Mouse (Mus musculus) cerebellum, adult 2 months (tissue): ENCODE measurements around the gene Serping1. TPM values are rescaled to one million over a fixed set of nuclear protein-coding genes. Genes with fewer than 3 reads are reported as not detected.

ENCODE experiments used
- DNase-seq, 2 experiments: peaks; one replicate each; pipeline ENCODE4 v3.0.0; 2021
- H3K27ac ChIP-seq: fragments of 200-500 bp; 2 replicates; pipeline ENCODE4 v1.5.1; 2012; ENCODE audit warnings: low read length, control low read depth, inconsistent platforms; ENCODE audit not compliant: insufficient read depth
- H3K27me3 ChIP-seq: fragments of 200-500 bp; 2 replicates; pipeline ENCODE4 v1.6.1; 2012; ENCODE audit warnings: inconsistent platforms, mild to moderate bottlenecking, low read length, moderate library complexity; ENCODE audit not compliant: control insufficient read depth, insufficient read depth
- H3K4me1 ChIP-seq: fragments of 200-500 bp; 2 replicates; pipeline ENCODE4 v1.6.1; 2011; ENCODE audit warnings: low read length; ENCODE audit not compliant: control insufficient read depth, insufficient read depth
- H3K4me3 ChIP-seq: fragments of 200-500 bp; replicated peaks from 2 replicates; pipeline ENCODE3; 2011; ENCODE audit warnings: mild to moderate bottlenecking, low read depth, low read length, control low read depth; ENCODE audit not compliant: insufficient read depth
- CTCF ChIP-seq: fragments of 200-500 bp; IDR thresholded peaks from 2 replicates; pipeline ENCODE4 v1.5.1; 2011; ENCODE audit warnings: low read depth, mild to moderate bottlenecking, control low read depth, low read length, moderate library complexity, borderline replicate concordance; ENCODE audit not compliant: insufficient read depth
- POLR2A ChIP-seq: fragments of 200-500 bp; IDR thresholded peaks from 2 replicates; pipeline ENCODE4 v1.6.1; 2011; ENCODE audit warnings: low read length, control low read depth, borderline replicate concordance; ENCODE audit not compliant: insufficient read depth
- WGBS: fragments of 180-500 bp; shearing (Covaris S2); methylation state at CpG from one replicate; pipeline ENCODE4 v1.1.7; 2018; 5-methylcytosine and 5-hydroxymethylcytosine counted together
- polyA plus RNA-seq: library from polyadenylated mRNA; depleted of rRNA; stranded (reverse); fragments of >200 nt; gene quantifications from 2 replicates; pipeline ENCODE4 v1.2.3, GENCODE M21; 2012

Serping1 gene
- polyA plus RNA-seq, 1 experiment = 19.6 TPM

DNA sequence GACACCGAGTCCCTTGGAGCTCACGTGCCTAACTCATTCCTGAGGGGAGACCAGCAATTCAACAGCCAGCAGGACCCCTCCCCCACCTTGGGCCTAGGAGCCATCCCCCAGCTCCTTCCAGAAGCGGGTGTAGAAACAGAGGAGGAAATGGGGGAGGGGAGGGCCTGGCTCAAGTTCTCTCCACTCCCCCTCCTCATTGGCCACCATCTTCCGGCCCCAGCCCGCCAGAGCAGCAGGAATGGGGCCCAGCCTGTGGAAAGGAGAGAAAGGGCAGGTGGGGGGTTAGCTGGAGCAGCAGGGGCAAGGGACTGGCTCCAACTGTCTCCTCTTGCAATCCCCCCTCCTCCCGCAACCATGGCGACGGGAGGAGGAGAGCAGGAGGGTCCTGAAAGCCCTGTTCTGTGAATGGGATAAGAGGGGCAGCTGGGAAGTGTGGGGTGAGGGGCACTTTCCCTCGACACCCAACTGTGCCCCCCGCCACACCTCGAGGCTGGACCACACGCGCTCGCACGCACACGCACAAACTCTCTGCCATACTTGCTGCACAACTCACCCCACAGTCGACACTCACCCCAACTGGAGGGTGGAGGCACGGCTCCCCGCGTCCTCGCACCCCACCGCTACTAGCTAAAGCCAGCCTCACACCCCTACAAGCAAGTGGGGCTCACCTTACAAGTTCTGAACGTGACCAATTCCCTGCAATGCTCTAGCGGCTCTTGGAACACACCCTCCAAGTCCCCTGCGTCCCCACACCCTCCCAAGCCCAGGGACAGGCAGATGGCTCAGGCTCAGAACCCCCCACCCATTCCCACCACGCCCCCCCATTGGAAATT, 32.6 kb downstream of the Serping1 start:
- DNase-seq = peak; percentile 29 to 44
- H3K27me3 ChIP-seq = no peaks in the 10 kb centered on the region

DNA sequence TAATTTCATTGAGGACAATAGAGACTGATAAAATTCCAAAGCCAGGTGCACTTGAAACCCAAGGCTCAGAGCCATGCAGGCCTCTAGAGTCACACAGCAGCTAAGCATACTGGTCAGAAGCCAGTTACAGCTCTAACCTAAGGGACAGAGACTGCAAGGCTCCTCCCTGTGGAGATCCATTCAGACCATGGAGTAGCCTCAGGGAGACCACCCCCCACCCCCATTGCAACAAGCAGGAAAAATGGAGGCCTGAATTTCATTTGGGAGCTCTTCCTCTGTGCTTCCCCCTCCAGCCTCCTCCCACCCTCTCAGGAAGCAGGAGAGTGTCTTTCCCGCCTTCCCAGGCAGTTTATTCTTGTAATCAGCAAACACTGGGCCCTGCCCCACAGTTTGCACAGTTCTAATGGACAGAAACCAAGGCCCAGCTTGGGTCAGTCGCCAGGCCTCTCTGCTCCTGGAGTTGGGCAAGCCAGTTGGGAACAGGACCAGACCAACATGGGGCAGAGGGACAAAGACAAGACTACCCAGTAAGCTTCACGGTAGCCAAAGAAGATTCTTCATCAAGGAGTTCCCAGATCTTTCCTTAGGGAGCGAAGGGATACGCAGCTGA, 33.3 kb downstream of the Serping1 start:
- DNase-seq = peak; percentile 35 to 38
- Histone ChIP-seq H3K4me3 (no peak overlapping the region), H3K27ac (no peak overlapping the region), H3K4me1 (peaks cover 15% of the 10 kb centered on the region; the same call in 1 of the 2 replicates), H3K27me3 (no peaks in the 10 kb centered on the region)
- TF ChIP-seq CTCF = no peak
- no peak for TF ChIP-seq POLR2A
- WGBS = 47% methylated on average over 5 of the region's 5 CpGs

More for the DNA sequence above, 32.6 kb downstream of the Serping1 start:
- Histone ChIP-seq H3K27ac (no peak overlapping the region), H3K4me3 (peak overlapping the region; percentile 81), H3K4me1 (peaks cover 9% of the 10 kb centered on the region; the same call in 1 of the 2 replicates)
- WGBS = 5% methylated on average over 26 of the region's 26 CpGs
- TF ChIP-seq POLR2A (0 out of 2 replicates have a peak, but pooled peaks have one; percentile 12), CTCF (no peak)

GRCm38 (mm10) chr2:84740608-84741333, 34.5 kb downstream of the Serping1 start:
- TF ChIP-seq POLR2A (no peak), CTCF (peak; percentile 3; the same call in 1 of the 2 replicates)
- 64% methylated on average over 15 of the region's 15 CpGs for WGBS
- Histone ChIP-seq H3K4me1 (peaks cover 23% of the 10 kb centered on the region; the same call in 1 of the 2 replicates), H3K27ac (no peak overlapping the region), H3K4me3 (no peak overlapping the region), H3K27me3 (no peaks in the 10 kb centered on the region)
- DNase-seq = no peak

DNA sequence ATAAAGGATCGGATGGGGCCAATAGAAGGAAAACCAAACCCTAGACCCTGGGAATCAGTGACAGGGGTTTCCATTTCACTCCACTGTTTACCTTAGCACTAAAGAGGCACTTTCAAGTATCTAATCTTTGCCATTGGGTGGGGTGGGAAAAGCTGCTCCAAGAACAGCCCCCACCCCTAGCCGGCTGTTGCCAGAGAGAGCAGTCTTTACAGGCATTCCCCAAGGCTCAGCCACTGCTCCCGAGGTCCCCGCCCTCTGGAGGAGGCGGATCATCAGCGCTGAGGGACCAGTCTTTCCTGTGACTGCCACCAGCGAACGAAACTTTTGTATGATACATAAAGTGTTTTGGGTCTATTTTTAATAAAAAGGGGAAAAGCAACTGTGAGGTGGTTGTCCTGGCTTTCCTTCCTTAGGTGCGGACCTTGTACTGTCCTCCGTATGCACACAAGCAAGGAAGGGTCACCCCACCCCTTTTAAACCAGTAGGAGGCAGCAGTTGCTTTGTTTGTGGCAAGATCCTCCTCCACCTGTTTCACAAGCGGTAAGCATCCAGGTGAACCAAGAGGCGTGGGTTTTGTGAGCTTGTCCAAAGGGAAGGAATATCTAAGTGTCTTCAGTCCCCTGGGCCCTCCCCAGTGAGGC, 36.9 kb downstream of the Serping1 start:
- TF ChIP-seq POLR2A = no peak
- peak; percentile 36; the same call in 1 of the 2 replicates for TF ChIP-seq CTCF
- Histone ChIP-seq H3K27me3 (no peaks in the 10 kb centered on the region), H3K4me1 (peaks cover 26% of the 10 kb centered on the region; the same call in 1 of the 2 replicates), H3K4me3 (no peak overlapping the region), H3K27ac (no peak overlapping the region)
- WGBS = 37% methylated on average over 12 of the region's 12 CpGs
- DNase-seq = peak in 1 of 2 experiments; percentile 39

- no peak for TF ChIP-seq CTCF
- no peak for TF ChIP-seq POLR2A
- Histone ChIP-seq H3K27me3 (no peaks in the 10 kb centered on the region), H3K27ac (no peak overlapping the region), H3K4me3 (no peak overlapping the region), H3K4me1 (peaks cover 20% of the 10 kb centered on the region; the same call in 1 of the 2 replicates)
- 30% methylated on average over 8 of the region's 8 CpGs for WGBS
- no peak for DNase-seq
Observed at GRCm38 (mm10) chr2:84737451-84737925, 37.8 kb downstream of the Serping1 start.

GRCm38 (mm10) chr2:84736312-84737161, 38.7 kb downstream of the Serping1 start:
- H3K4me1 ChIP-seq = peaks cover 20% of the 10 kb centered on the region; the same call in 1 of the 2 replicates
- no peak overlapping the region for H3K27ac ChIP-seq
- no peak for TF ChIP-seq POLR2A
- TF ChIP-seq CTCF = no peak
- DNase-seq = peak; percentile 48 to 58
- peak overlapping the region; percentile 43 for H3K4me3 ChIP-seq
- no peaks in the 10 kb centered on the region for H3K27me3 ChIP-seq
- WGBS = 8% methylated on average over 27 of the region's 27 CpGs
